Mouse (Mus musculus): ENCODE data around the gene Cox7a2l.

DNA sequence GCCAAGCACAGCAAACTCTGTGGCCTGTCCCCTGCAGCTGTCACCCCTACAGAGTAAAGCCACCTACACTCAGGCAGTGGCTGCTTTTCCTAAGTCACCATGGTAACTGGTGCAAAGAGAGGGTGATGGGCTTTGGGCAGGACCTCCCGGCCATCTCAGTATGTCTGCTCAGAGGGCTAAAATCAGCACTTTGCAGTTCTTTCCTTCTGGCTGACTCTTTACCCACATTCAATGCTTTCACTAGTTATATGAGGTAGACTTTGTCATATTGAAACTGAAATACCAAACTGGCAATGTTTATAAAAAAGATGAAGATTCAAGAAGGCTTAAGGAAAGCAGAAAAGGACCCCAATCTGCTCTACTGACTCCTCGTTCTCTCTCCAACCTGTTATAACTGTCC lies 33.3 kb downstream of the Cox7a2l start:
- TF ChIP-seq CTCF (IDR thresholded peaks at IDR 0.05; ENCODE audit: borderline replicate concordance, insufficient read depth, low read length) (no peak), POLR2A (IDR thresholded peaks at IDR 0.05; ENCODE audit: low read depth, low read length) (no peak)
